Mouse (Mus musculus) myocyte (in vitro differentiated cells): ENCODE measurements at regions not wholly inside any gene's neighbourhood (a gene's known extent, or its start where the extent isn't known, plus 50 kb on each side); places are given as distances from the start of the nearest gene placed in this dataset.

Experiments used
- POLR2A ChIP-seq: IDR thresholded peaks from one replicate; pipeline ENCODE4 v1.6.1; 2011; ENCODE audit warnings: low read depth, mild to moderate bottlenecking, control low read depth, moderate library complexity; ENCODE audit not compliant: insufficient read length
- REST ChIP-seq: IDR thresholded peaks from one replicate; pipeline ENCODE4 v1.6.1; 2011; ENCODE audit warnings: mild to moderate bottlenecking, control low read depth, moderate library complexity; ENCODE audit not compliant: insufficient read depth, insufficient read length

DNA sequence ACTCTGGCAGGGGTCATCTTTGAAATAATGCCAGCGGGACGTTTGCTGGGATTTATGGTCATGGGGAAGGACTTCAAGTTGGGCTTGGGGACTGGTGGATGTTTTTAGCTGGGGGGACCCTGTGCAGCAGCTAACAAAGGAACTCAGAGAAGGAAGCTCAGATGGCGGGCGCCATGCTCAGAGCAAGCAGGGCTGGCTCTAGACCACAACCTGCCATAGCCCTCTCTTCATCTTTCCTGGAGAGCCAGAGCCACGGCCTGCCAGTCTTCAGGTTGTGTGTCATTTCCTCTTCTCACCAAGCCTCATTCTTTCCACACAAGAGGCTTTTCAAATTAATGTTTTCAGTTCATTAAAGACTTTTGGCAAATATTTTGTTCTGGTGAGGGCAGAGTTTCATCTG is 219.9 kb downstream of the Bcl11a start:
- TF ChIP-seq POLR2A (no peak), REST (no peak)
